Mouse (Mus musculus): ENCODE measurements around the gene Kif16b. TPM values are rescaled to one million over a fixed set of nuclear protein-coding genes. Genes with fewer than 3 reads are reported as not detected.

The Kif16b gene
- polyA plus RNA-seq, 1 experiment from 2014 or later, result 23.0 TPM

- no peak for TF ChIP-seq CTCF (IDR thresholded peaks at IDR 0.05)
- CTCF ChIA-PET, result no interaction called here
- ATAC-seq (no peak), DNase-seq (ENCODE audit: low read depth, low spot score) (no peak)
- POLR2A ChIA-PET, result interaction anchor here (0.6 to 1.3 kb wide), 2 partner anchors 34 to 254 kb away, joined by 3 to 6 read pairs; no protein-coding TSS in a partner anchor
- H3K27me3 ChIP-seq, result no peaks in the 10 kb centered on the region
- in situ Hi-C loops (cut with MboI; ENCODE audit: low pct_unique_long_range_greater_than_20kb), result no loop called here
Measured at GRCm38 (mm10) chr2:142900120-142900861, 1.0 kb downstream of the Kif16b start.

GRCm38 (mm10) chr2:142893780-142894179, 7.6 kb downstream of the Kif16b start:
- no peaks in the 10 kb centered on the region for H3K27me3 ChIP-seq
- ChIA-PET CTCF (interaction anchor here (0.9 kb wide), 1 partner anchor 17 kb away, joined by 3 read pairs; no protein-coding TSS in a partner anchor), POLR2A (no interaction called here)
- in situ Hi-C loops (cut with MboI; ENCODE audit: low pct_unique_long_range_greater_than_20kb), result no loop called here
- no peak for DNase-seq (ENCODE audit: low read depth, low spot score)
- TF ChIP-seq CTCF (IDR thresholded peaks at IDR 0.05), result no peak
- ATAC-seq, result no peak

DNA sequence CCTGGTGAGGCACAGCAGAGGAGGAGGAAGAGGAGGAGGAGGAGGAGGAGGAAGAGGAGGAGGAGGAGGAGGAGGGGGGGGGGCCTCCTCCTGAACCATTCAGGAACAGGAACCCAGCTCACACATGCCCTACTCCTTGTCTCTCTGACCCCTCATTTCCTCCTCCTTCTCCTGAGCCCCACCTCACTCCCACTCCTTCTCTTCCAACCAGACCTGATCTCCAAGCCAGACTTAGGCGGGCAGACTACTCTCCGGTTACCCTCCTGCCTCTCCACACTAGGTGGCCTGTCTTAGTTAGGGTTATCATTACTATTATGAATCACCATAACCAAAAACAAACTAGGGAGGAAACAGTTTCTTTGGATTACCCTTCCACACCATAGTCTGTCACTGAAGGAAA, 10.0 kb downstream of the Kif16b start:
- ATAC-seq, result no peak
- in situ Hi-C loops (cut with MboI; ENCODE audit: low pct_unique_long_range_greater_than_20kb), result no loop called here
- CTCF ChIA-PET, result interaction anchor here (1.3 kb wide), 1 partner anchor 9 kb away, joined by 4 read pairs; no protein-coding TSS in a partner anchor

DNA sequence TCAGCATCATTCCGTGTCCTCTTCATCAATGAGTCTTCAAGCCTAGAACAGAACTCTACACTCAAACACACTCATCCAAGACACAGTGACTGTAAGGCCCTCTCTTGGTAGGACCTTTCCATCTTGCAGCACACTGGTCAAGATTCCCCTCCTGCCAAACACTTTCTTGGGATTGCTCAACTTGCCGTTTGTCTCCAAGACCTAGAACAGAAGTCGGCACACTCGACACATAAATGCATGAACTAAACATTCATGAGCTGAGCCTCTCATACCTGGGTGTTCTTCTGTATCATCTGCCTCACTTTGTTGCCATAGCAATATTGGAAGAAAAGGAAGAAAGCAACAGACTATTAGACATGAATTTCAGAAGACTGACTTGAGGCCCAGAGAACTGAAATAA, 16.9 kb downstream of the Kif16b start:
- in situ Hi-C loops (cut with MboI; ENCODE audit: low pct_unique_long_range_greater_than_20kb), result no loop called here
- DNase-seq (ENCODE audit: low read depth, low spot score), result no peak
- no peaks in the 10 kb centered on the region for H3K27me3 ChIP-seq
- CTCF ChIA-PET, result no interaction called here
- ATAC-seq, result no peak
- no peak for TF ChIP-seq CTCF (IDR thresholded peaks at IDR 0.05)
- POLR2A ChIA-PET, result no interaction called here

More for the DNA sequence above, 10.0 kb downstream of the Kif16b start:
- POLR2A ChIA-PET, result no interaction called here
- no peak for TF ChIP-seq CTCF (IDR thresholded peaks at IDR 0.05)
- no peak for DNase-seq (ENCODE audit: low read depth, low spot score)
- H3K27me3 ChIP-seq, result no peaks in the 10 kb centered on the region

- ChIA-PET POLR2A (no interaction called here), CTCF (no interaction called here)
- H3K27me3 ChIP-seq, result no peaks in the 10 kb centered on the region
- no peak for TF ChIP-seq CTCF (IDR thresholded peaks at IDR 0.05)
- in situ Hi-C loops (cut with MboI; ENCODE audit: low pct_unique_long_range_greater_than_20kb), result no loop called here
- ATAC-seq, result no peak
- no peak for DNase-seq (ENCODE audit: low read depth, low spot score)
Measured at GRCm38 (mm10) chr2:142883625-142883994, 17.7 kb downstream of the Kif16b start.

GRCm38 (mm10) chr2:142882871-142883624, 18.3 kb downstream of the Kif16b start:
- in situ Hi-C loops (cut with MboI; ENCODE audit: low pct_unique_long_range_greater_than_20kb), result no loop called here
- no peak for DNase-seq (ENCODE audit: low read depth, low spot score)
- H3K27me3 ChIP-seq, result no peaks in the 10 kb centered on the region
- CTCF ChIA-PET, result interaction anchor here (0.8 to 2.1 kb wide), 2 partner anchors 9 to 23 kb away, joined by 4 to 11 read pairs; no protein-coding TSS in a partner anchor
- TF ChIP-seq CTCF (IDR thresholded peaks at IDR 0.05), result no peak
- no peak for ATAC-seq
- POLR2A ChIA-PET, result no interaction called here

- ChIA-PET CTCF (interaction anchor here (0.8 to 2.1 kb wide), 2 partner anchors 10 to 22 kb away, joined by 4 to 11 read pairs; no protein-coding TSS in a partner anchor), POLR2A (no interaction called here)
- DNase-seq (ENCODE audit: low read depth, low spot score) (no peak), ATAC-seq (no peak)
- in situ Hi-C loops (cut with MboI; ENCODE audit: low pct_unique_long_range_greater_than_20kb), result no loop called here
- H3K27me3 ChIP-seq, result no peaks in the 10 kb centered on the region
- TF ChIP-seq CTCF (IDR thresholded peaks at IDR 0.05), result no peak
Measured at GRCm38 (mm10) chr2:142882466-142882865, 18.9 kb downstream of the Kif16b start.

GRCm38 (mm10) chr2:142881177-142881576, 20.2 kb downstream of the Kif16b start:
- ATAC-seq (no peak), DNase-seq (ENCODE audit: low read depth, low spot score) (no peak)
- ChIA-PET CTCF (interaction anchor here (2.1 kb wide), 1 partner anchor 21 kb away, joined by 11 read pairs; no protein-coding TSS in a partner anchor), POLR2A (no interaction called here)
- in situ Hi-C loops (cut with MboI; ENCODE audit: low pct_unique_long_range_greater_than_20kb), result no loop called here
- TF ChIP-seq CTCF (IDR thresholded peaks at IDR 0.05), result no peak
- no peaks in the 10 kb centered on the region for H3K27me3 ChIP-seq

DNA sequence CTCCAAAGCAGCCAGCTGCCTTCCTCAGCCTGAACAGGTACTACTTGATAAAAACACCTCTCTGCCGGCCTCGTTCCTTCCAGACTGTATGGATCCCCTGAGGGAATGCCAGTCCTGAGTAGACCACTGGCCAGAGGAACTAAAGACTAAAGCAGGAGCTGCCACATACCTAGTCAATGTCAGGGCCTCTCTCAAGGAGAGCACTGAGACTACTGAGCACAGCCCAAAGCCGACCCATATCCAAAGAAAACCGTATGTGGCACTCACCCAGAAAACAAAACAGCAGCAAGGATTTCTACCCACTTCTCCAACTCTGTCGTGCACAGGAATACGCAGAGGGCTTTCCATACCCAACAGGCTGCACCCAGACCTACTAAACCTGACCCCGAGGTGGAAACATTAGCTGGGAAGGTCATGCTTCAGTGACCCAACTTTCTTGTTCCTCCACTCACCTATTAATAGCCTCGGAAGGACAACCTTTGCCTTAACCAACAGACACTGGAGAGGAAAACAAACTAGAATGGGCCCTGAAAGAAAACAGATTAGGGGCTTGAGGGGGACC, 22.0 kb downstream of the Kif16b start:
- POLR2A ChIA-PET, result interaction anchor here (0.6 kb wide), 1 partner anchor 100 kb away, joined by 5 read pairs; no protein-coding TSS in a partner anchor
- CTCF ChIA-PET, result interaction anchor here (1.0 kb wide), 1 partner anchor 13 kb away, joined by 3 read pairs; no protein-coding TSS in a partner anchor
- DNase-seq (ENCODE audit: low read depth, low spot score) (no peak), ATAC-seq (no peak)
- no peaks in the 10 kb centered on the region for H3K27me3 ChIP-seq
- TF ChIP-seq CTCF (IDR thresholded peaks at IDR 0.05), result no peak
- in situ Hi-C loops (cut with MboI; ENCODE audit: low pct_unique_long_range_greater_than_20kb), result no loop called here

DNA sequence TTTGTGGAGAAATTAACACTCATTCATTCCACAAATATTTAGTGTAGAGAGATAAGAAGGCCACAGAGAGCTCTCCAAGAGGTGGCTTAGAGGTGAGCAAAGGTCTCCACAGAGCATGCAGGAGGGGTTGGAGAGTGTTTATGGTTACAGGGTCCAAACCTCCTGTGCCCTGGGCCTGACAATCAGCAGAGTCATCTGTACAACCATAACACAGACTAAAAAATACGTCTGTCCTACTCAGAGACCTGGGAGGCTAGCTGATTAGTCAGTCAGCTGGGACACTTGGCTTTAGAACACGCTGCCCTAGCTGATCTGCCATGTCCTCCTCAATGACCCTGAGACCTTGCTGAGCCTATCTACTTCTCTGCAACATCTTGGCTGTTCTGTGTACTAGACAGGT, 24.7 kb downstream of the Kif16b start:
- H3K27me3 ChIP-seq, result no peaks in the 10 kb centered on the region
- CTCF ChIA-PET, result interaction anchor here (0.9 kb wide), 1 partner anchor 48 kb away, joined by 3 read pairs; no protein-coding TSS in a partner anchor
- no peak for DNase-seq (ENCODE audit: low read depth, low spot score)
- in situ Hi-C loops (cut with MboI; ENCODE audit: low pct_unique_long_range_greater_than_20kb), result no loop called here
- no peak for TF ChIP-seq CTCF (IDR thresholded peaks at IDR 0.05)
- POLR2A ChIA-PET, result no interaction called here
- no peak for ATAC-seq
